Comparison of ENCODE assay signal across 19 mouse cellular contexts in the genomic region with DNA sequence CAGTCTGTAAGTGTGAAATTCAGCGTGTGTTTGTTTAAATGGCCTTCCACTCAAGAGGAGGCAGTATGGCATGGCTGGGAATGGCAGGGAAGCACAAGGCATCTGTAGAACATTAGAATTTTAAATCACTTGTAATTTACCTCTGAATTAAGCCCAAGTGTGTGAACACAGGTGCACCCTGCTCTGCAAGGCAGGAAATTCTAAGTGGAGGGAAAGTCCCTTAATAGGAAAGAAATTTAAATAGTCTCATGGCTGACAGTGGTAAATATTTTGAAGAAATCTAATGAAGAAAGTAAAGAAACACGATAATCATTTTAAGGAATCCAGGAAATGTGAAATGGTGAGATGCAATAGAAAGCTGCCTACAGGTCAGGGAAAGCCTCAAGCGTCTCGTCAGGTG.
A peak's percentile ranks its signal among the peaks of the same experiment; 100 is the strongest.
DNase-seq lines count a peak whose midpoint lies in the region; ATAC-seq and TF ChIP-seq lines count a peak whose summit lies in the region.
"Had no signal": no experiment of that assay in that cellular context is flagged by ENCODE, and none has a peak within 500 bp of the region (broad histone marks: within the 10 kb centered on the region; RNA-seq: fewer than 3 reads in every experiment).

No protein-coding gene starts in this region.

- ATAC-seq in CD4-positive, CD25-positive, alpha-beta regulatory T cell, adult 4 months = peak; percentile 81
- peak; percentile 86 for ATAC-seq in inflammation-experienced regulatory T-cells, adult 6 months
- ATAC-seq: forebrain, embryonic 14.5 days; hindbrain, embryonic 16.5 days; intestine, embryonic 15.5 days; Patski had no signal

- H3K36me3 ChIP-seq in spleen, adult 2 months (ENCODE audit: control insufficient read depth, insufficient read depth, low read length) = no peaks in the 10 kb centered on the region
- H3K36me3 ChIP-seq: embryonic facial prominence, embryonic 10.5 days; hindbrain, embryonic 12.5 days; intestine, embryonic 15.5 days had no signal

- peaks cover 33% of the 10 kb centered on the region for H3K4me1 ChIP-seq in spleen, adult 2 months (ENCODE audit: control insufficient read depth, insufficient read depth, insufficient read length)
- H3K4me1 ChIP-seq: hindbrain, embryonic 12.5 days; intestine, embryonic 15.5 days had no signal

- DNase-seq in spleen, adult 2 months (ENCODE audit: low read depth in 1 of 2, low spot score in 2 of 2) = no peak
- no peak for DNase-seq in spleen, adult 12 weeks (ENCODE audit: low spot score)
- DNase-seq in gastrocnemius, postnatal 14 days = no peak
- DNase-seq in urinary bladder, adult 2 months (ENCODE audit: low spot score) = no peak
- DNase-seq: adrenal gland, adult 8-10 months; adrenal gland, postnatal 36 days; cerebellum, adult 2 months; cerebellum, postnatal 10 days; heart, postnatal 10 days; heart, postnatal 4 days had no signal

- H3K27ac ChIP-seq in spleen, adult 2 months (ENCODE audit: insufficient read depth, low read length) = peak overlapping the region; percentile 66
- H3K27ac ChIP-seq: embryonic facial prominence, embryonic 10.5 days; hindbrain, embryonic 12.5 days; intestine, embryonic 15.5 days had no signal

- no peaks in the 10 kb centered on the region for H3K27me3 ChIP-seq in spleen, adult 2 months (ENCODE audit: control insufficient read depth, insufficient read depth, low read length)
- H3K27me3 ChIP-seq: CH12.LX; hindbrain, embryonic 12.5 days; intestine, embryonic 15.5 days had no signal

- TF ChIP-seq CTCF in spleen, adult 2 months (IDR thresholded peaks at IDR 0.05; ENCODE audit: extremely low read depth, insufficient read depth, insufficient read length, insufficient replicate concordance) = no peak

- H3K4me3 ChIP-seq in spleen, adult 2 months (ENCODE audit: extremely low read depth, insufficient read depth, insufficient read length) = no peak overlapping the region
- H3K4me3 ChIP-seq: embryonic facial prominence, embryonic 10.5 days; hindbrain, embryonic 12.5 days; intestine, embryonic 15.5 days had no signal

- no peak for TF ChIP-seq POLR2A in spleen, adult 2 months (IDR thresholded peaks at IDR 0.05; ENCODE audit: low read depth, low read length)

- intact Hi-C loops in gastrocnemius, postnatal 14 days (cut with DNase I; ENCODE audit: low total_unique reads) = no loop called here

- WGBS in spleen, adult 2 months = 62% methylated on average over 4 of the region's 4 CpGs
